Mouse (Mus musculus): ENCODE results near the gene Olfr1251.
"Not testable (repeated sequence)": the region's sequence is repeated elsewhere in the genome, so short reads cannot be mapped to it uniquely, and the experiment has no call there.

Olfr1251 gene

DNA sequence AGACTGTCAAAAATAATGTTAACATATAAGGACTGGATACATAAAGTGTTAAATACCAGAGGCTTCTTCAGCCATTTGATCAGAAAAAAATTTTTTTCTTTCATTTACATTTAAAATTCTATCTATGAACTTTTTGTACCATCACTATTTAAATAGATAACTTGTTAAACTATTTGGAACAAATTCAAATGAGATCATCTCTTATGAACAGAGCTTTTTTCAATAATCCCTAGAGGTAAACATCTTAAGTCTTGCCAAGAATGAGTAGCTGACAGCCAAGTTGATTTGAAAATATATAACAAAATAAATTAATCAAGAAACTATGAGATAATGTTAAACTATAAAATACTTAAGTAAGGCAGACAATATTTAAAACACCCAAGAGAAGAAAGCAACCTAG, at the start of gene Olfr1251:
TSS of gene Olfr1251 (minus strand) at position 101 of the 400 bp plus-strand sequence.
- DNase-seq (ENCODE audit: low spot score), result no peak

DNA sequence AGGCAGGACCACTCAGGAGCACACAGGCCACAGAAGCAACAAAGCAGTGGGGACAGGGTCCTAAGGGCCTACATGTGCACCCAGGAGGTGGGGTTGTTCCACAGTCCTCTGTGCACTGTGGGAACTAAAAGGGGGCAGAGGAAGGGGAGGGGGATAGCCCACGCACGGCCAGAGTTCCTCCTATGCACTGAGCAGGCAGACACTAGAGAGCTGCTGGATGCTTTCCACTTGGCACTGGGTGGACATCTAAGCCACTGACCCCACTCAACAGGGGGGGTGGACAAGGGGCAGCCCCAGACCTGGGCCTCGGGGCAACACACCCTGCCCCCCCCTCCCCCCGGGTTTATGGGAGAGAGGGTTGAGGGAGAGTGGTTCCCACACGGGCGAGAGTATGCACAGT, 20.2 kb upstream of the Olfr1251 start:
- no peak for DNase-seq (ENCODE audit: low spot score)

- no peak for DNase-seq (ENCODE audit: low spot score)
Observed at GRCm38 (mm10) chr2:89661367-89661766, 10.4 kb downstream of the Olfr1251 start, which contains the start of gene Olfr1250. Olfr1250 (minus strand) TSS chr2:89661467.

DNA sequence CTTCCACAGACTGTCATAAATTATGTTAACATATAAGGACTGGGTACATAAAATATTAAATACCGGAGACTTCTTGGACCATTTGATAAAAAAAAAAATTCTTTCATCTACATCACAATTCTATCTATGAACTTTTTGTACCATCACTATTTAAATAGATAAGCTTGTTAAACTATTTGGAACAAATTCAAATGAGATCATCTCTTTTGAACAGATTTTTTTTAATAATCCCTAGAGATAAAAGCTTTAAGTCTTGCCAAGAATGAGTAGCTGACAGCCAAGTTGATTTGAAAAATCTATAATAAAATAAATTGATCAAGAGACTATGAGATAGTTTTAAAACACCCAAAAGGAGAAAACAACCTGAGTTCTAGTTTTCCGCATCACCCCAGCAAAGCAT, 36.9 kb downstream of the Olfr1251 start, which contains the start of gene Olfr1249:
TSS of gene Olfr1249 (minus strand) at position 101 of the 400 bp plus-strand sequence.
- no peak for DNase-seq (ENCODE audit: low spot score)

DNA sequence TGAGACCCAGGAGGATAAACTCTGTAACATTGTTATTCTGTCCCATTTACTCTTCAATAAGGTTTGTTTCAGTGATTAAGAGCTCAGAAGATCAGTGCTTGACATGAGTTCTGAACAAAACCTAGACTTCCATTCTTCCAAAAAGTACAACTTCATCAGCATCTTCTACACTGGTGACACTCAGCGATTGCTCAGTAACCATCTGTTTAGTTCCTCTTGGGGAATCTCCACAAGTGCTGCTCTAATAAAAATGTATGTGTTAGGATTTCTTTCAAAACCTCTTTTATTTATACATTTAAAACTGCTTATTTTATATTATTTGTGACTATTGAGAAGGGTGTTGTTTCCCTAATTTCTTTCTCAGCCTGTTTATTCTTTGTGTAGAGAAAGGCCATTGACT, 53.6 kb downstream of the Olfr1251 start, which contains the start of gene Olfr1248:
TSS of gene Olfr1248 (minus strand) at position 101 of the 400 bp plus-strand sequence.
- DNase-seq (ENCODE audit: low spot score), result not testable (repeated sequence)

All from ovary, postnatal 10 days (tissue).